Mouse (Mus musculus) C3H10T1/2 (cell line): ENCODE results near the gene Armh3. TPM values are rescaled to one million over a fixed set of nuclear protein-coding genes. Genes with fewer than 3 reads are reported as not detected.

Source experiments
- polyA plus RNA-seq, 2 experiments: library from polyadenylated mRNA; unstranded; fragments of >200 nt; fragmentation: generic; extraction: Trizol; gene quantifications; one replicate each; pipeline ENCODE4 v1.2.1; 2012; ENCODE audit warnings: missing spikeins in 2 of 2

Armh3 gene
- polyA plus RNA-seq, result 10 to 100 TPM in 1 of 2 experiments, 1 to 10 TPM in 1; 2.9 to 13.8 TPM

GRCm38 (mm10) chr19:45997785-45998693 lies at the start of gene Armh3:
TSS of gene Armh3 (minus strand) at chr19:45998488.

DNA sequence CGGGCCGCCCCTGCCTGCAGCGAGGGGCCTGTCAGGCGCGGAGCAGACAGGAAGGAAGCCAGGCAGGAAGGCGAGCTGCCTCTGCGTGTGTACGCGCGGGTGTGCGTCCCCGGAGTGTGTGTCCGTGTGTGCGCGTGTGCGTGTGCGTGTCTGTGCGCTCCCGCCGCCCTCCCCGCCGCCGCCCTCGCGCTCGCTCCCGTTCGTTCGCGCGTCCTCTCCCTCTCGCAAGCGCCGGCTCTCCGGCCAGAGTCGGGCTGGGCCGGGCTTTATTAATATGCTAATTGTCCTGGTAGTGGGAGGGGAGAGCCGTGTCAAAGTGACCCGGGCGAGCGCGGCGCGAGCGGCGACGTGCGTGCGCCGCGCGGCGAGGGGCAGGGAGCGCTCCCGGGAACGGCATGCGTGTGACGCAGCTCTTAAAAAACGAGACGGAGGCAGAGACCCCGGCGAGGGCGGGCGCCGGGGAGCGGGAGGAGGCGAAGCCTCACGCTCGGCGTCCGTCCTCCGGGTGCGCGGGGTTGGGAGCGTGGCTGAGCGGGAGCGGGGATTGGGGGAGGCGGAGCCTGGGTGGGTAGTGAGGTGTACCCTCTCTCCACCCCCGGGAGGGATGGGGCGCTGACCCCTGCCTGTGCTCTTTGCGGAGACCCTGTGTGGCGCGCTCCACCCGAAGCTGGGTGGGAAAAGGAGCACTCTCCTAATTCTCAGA lies 46.9 kb upstream of the Armh3 start, which contains the start of gene Ldb1:
Ldb1 (minus strand) TSS at position 222 of the 703 bp plus-strand sequence.

DNA sequence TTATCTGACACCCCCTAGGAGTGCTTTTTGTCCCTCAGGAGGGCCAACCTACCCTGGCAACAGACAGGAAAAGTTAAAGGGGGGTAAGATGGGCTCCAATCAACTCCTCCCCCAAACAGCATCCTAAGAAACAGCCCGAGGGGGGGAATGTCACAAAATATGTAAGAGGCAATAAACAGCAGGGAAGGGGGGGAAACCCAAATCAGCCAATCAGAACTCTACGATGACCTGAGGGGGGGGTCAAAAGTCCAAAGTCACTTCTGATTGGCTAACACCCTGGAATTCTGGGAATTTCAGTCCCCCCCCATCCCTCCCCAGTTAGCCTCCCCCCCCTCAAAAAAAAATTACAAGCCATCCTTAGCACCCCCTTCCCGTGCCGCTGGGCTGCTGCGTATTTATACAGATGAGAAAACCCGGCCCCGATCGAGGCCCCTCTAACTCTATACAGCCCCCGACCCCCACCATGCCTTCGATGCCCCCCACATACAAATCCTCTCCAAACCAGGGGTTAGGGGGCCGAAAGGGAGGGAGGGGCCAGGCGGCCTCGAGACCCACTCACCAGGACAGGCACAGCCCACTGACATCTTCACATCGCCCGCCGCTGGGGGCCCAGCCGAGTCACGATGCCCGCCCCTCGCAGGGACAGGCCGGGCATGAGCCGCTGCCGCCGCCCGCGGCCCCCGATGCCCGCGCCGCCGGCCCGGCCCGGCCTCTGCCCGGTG lies 46.1 kb upstream of the Armh3 start, which contains the start of gene Pprc1:
Pprc1 (plus strand) TSS at position 616 of the 722 bp plus-strand sequence.

DNA sequence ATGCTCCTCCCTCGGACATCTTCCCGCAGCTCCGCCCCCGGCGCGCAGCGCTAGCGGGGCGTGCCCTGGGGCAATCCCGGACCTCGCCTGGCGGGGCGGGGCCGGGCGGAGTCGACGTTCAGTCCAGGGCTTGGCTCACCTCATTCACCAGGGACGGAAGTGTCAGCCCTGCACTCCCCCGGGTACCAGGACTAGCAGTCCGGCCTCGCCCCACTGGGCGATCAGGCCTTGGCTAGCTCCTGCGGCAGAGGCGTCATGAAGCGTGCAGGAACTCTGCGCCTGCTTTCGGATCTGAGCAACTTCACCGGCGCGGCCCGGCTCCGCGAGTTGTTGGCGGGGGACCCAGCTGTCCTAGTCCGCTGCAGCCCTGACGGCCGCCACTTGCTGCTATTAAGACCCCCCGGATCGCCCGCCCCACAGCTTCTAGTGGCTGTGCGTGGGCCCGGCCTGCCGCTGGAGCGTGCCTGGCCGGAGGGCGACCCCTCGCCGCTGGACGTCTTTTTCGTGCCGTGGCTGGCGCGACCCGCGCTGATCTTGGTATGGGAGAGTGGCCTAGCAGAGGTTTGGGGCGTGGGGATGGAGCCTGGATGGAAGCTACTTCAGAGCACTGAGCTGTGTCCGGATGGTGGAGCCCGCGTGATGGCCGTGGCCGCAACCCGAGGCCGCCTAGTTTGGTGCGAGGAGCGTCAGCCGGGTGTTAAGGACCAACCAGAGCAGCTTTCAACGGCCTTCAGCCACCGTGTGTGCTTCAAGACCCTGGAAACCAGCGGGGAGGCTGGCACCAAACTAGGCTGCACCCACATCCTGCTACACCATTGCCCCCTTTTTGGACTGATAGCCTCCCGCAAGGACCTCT lies 5.3 kb upstream of the Armh3 start, which contains the start of gene Hps6:
Hps6 (plus strand) TSS at position 138 of the 856 bp plus-strand sequence.

DNA sequence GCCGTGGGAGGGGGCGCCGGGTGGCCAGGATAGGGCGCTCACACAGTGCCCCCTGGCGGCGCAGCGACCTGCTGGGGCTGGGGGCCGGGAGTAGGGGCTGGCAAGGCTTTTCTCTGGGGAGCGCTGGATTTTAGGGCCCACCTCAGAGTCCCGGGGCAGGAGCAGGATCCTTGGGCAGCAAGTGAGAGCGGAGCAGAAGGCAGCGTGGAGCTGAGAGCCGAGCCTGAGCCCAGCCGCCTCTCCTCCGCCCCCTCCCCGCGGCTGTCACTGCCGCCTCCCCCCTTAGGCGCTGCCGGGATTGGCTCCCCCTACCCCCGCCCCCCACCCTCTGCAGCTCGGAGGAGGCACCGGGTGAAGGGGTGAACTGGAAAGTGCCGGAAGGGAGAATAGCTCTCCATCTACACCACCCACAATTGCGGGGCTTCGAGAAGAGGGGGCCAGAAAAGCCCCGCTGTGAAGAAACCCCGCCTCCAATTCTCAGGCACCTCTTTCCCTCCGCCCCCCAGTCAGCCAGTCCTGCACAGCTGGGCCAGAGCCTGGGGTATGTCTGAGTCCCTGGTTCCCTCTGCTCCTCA lies 182.4 kb downstream of the Armh3 start, which contains the start of gene Kcnip2:
Kcnip2 (minus strand) TSS at position 231 of the 575 bp plus-strand sequence.

DNA sequence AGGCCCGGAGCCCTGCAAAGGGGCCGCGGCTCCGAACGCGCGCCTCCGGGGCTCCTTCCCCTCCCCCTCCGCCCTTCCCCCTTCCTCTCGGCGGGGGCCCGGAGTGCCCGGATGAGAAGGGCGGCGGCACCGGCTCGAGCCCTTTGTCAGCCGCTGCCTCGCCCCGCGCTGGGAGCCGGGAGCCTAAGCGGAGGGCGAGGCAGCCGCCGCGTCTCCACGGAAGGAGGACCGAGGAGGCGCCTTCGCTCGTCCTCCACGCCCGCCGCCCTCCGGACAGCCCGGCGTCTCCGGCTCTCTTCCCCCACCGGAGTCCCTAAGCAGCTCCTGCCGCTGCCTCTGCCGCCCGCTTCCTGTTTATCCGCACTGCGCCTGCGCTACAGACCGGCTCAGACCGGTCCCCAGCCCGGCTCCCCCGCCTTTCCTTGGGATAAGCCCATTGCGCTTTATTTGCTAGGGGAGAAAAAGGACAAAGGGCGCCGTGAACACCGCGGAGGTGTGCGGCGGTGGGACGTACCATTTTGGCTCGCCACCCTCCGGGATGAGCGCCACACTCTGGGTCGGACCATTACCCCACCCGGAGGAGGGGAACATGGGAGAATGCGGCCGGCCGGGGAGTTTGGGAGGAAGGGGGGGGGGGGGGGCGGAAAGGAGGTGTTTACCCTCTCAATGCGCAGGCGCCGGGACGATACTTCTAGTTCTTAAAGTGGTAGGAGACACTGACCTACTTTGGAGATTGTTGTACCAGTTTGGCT lies 214.9 kb downstream of the Armh3 start, which contains the start of gene Mgea5:
Mgea5 (minus strand) TSS at position 657 of the 752 bp plus-strand sequence.

Other genes with a start within 250 kb of the Armh3 start
- gene Npm3, start 248.9 kb downstream of the Armh3 start, polyA plus RNA-seq, result 100 to 1,000 TPM; 141 to 146 TPM
- 10 to 100 TPM in 1 of 2 experiments, 1 to 10 TPM in 1; 1.6 to 23.1 TPM for gene Mgea5, start 214.7 kb downstream of the Armh3 start, polyA plus RNA-seq
- under 1 TPM; 0.01 to 0.07 TPM for gene Kcnip2, start 182.4 kb downstream of the Armh3 start, polyA plus RNA-seq
- 10 to 100 TPM; 14.9 to 20.3 TPM for gene Hps6, start 5.0 kb upstream of the Armh3 start, polyA plus RNA-seq
- gene Pprc1, start 46.4 kb upstream of the Armh3 start, polyA plus RNA-seq, result 10 to 100 TPM; 14.1 to 17.5 TPM
- gene Ldb1, start 46.7 kb upstream of the Armh3 start, polyA plus RNA-seq, result 100 to 1,000 TPM in 1 of 2 experiments, 10 to 100 TPM in 1; 76.7 to 219 TPM
- gene Nolc1, start 77.4 kb upstream of the Armh3 start, polyA plus RNA-seq, result 10 to 100 TPM; 25.0 to 28.8 TPM
- under 1 TPM in 1 of 2 experiments, not detected in 1; 0.01 TPM for gene Elovl3, start 133.4 kb upstream of the Armh3 start, polyA plus RNA-seq
- not detected for gene Pitx3, start 149.8 kb upstream of the Armh3 start, polyA plus RNA-seq
- gene Gbf1, start 154.0 kb upstream of the Armh3 start, polyA plus RNA-seq, result 10 to 100 TPM; 26.6 to 62.4 TPM